Mouse (Mus musculus): ENCODE data around the gene Tas1r3. TPM values are rescaled to one million over a fixed set of nuclear protein-coding genes. Genes with fewer than 3 reads are reported as not detected.
A peak's percentile ranks its signal among the peaks of the same experiment; 100 is the strongest.

Tas1r3 gene
- total RNA-seq, 2 experiments from 2014 or later: 0.27 to 0.42 TPM

GRCm38 (mm10) chr4:155888181-155888580, 25.0 kb upstream of the Tas1r3 start:
- DNase-seq (ENCODE audit: low spot score in 2 of 2): peak in 1 of 2 experiments; percentile 16

DNA sequence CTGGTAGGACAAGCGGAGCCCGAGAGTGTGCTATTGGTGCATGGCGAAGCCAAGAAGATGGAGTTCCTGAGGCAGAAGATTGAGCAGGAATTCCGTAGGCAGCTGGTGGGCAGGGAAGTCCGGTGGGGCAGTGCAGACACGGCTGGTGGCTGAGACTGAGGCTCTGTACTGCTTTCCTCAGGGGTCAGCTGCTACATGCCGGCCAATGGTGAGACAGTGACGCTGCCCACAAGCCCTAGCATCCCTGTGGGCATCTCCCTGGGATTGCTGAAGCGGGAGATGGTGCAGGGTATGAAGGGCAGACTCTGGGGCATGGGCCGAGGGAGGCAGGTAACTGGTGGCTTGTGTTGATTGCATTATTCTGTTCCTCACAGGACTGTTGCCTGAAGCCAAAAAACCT, 24.5 kb upstream of the Tas1r3 start:
- no peak for DNase-seq (ENCODE audit: low spot score in 2 of 2)

DNA sequence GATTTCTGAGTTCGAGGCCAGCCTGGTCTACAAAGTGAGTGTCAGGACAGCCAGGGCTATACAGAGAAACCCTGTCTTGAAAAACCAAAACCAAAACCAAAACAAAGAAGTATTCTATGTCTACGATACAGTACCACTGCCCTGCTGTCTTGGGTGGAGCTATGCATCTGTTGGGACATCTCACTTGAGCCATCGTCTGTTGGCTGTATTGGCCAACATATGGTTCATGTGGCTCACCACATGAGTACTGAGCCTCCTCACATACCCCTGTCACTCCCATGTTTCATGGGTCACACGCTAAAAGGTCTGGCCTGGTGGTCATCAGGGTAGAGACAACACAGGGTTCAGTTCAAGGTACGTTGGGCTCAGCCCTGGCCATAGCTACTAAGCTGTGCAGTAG, 23.2 kb upstream of the Tas1r3 start:
- no peak for DNase-seq (ENCODE audit: low spot score in 2 of 2)

DNA sequence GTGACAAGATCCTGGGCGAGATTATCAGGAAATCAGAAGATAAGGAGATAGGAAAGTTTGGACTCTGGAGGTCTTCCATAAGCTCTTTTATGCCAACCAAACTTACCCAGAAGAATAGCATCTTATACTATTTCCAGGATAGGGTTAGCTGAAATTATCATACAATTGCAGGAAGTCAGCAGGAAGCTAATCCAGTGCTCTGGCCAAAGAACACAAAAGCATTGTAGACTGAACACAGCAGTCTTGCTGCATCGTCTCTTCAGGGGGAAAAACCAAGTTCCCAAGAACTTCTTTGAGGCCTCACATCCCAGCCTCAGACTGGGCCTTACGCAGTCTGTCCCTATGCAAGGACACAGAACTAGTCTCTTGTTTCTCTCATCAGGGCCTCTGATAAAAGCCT, 20.4 kb upstream of the Tas1r3 start:
- DNase-seq (ENCODE audit: low spot score in 2 of 2): no peak

- DNase-seq (ENCODE audit: low spot score in 2 of 2): peak in 1 of 2 experiments; percentile 17
Measured at GRCm38 (mm10) chr4:155871404-155871803, 8.2 kb upstream of the Tas1r3 start.

DNA sequence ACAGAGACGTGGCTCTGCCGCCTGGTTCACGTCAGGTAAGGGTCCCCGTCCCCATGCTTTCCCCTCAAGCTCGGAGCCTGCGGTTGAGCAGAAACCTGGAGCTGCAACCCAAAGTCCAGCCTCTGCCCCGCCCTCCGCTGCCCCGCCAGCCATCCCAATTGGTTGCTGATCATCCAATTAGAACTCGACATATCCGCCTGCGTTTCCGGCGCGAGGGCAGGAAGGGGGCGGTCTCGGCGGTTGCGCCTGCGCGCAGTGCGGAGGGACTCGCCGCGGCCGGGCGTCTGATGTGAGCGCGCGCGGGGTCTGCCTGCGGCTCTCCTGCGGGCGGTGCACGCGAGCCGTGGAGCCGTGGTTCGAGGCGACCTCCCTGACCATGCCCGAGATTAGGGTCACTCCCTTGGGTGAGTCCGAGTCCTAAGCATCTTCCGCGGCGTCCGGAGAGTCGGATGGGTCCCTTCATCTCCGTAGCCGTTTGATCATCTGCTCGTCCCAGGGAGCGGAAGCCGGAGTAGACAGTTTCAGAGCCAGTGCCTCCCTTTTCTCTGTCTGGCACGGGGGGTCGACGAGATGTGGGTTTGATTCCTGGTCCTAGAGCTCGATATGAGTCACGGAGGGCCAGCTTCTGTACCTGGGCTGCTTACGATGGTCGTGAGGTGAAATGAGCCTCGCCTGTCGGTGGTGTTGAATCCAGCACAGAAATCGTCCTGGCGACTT, 6.3 kb upstream of the Tas1r3 start, which contains the start of the genes Cptp and Ints11:
Gene Cptp, minus strand, starts transcription at position 124 of the 717 bp plus-strand sequence.
Gene Ints11, plus strand, starts transcription at position 230 of the 717 bp plus-strand sequence.
- DNase-seq (ENCODE audit: low spot score in 2 of 2): peak; percentile 95

- DNase-seq (ENCODE audit: low spot score in 2 of 2): peak in 1 of 2 experiments; percentile 27
Measured at GRCm38 (mm10) chr4:155868614-155869298, 5.6 kb upstream of the Tas1r3 start.

DNA sequence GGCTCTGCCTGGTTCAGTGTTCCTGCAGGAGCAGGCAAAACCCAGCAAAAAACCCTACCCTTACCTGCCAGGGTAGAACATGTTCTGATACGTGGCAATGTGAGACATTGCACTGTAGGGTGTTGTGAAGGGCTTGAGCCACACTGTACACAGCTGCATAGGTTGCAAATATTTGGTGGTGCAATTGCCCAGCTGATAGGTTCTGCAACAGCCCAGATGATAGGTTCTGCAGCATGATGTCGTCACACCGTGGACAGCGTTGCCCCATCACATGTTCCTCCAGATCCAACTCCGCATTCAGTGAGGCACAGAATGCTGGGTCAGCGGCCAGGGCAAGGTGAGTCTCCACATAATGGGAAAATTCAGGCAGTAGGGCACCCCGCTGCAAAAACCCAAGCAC, 1.4 kb downstream of the Tas1r3 start:
- no peak for DNase-seq (ENCODE audit: low spot score in 2 of 2)

GRCm38 (mm10) chr4:155859318-155859717, 3.8 kb downstream of the Tas1r3 start:
- DNase-seq (ENCODE audit: low spot score in 2 of 2): peak in 1 of 2 experiments; percentile 36

DNA sequence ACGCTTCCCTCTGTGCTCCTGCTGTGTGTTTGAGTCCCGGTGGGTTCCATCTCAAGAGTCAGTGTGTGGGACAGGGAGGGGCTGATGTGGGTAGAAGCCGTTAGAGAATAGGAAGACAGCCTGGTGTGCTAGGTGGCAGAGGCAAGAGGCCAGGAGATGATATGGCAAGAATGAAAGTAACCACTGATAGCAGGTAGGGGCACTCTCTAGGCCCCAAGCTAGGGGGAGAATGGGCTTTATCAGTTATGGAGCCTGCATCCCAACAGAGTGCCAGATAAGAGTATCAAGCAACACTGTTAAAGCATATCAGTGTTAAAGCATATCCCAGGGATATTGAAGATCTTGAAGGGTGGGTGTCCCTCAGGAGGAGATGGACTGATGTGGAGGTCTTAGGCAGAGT, 6.3 kb downstream of the Tas1r3 start:
- DNase-seq (ENCODE audit: low spot score in 2 of 2): no peak

DNA sequence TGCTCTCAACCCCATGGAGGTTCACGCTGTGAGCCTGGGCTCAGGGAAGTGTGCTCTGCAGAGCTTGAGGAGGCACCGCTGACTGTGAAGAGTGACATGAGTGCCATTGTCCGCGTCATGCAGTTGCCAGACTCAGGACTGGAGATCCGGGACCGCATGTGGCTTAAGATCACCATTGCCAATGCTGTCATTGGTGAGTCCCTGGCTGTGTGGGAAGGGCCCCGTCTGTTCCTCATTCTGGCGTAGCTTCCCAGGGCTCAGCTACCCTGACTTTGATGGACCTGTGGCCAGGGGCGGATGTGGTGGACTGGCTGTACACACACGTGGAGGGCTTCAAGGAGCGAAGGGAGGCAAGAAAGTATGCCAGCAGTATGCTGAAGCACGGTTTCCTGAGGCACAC, 7.1 kb downstream of the Tas1r3 start:
- no peak for DNase-seq (ENCODE audit: low spot score in 2 of 2)

DNA sequence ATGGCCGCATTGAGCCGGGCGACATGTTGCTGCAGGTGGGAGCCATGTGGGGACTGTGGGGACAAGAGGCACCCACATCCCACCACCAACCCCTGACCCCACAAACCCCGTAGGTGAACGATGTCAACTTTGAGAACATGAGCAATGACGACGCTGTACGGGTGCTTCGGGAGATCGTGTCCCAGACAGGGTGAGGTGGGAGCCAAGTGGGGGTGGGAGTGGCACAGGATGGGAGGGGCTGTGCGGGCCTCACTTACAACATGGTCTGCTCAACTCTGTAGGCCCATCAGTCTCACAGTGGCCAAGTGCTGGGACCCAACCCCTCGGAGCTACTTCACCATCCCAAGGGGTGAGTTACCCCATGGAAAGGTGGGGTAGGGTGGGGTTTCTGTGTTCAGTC, 8.2 kb downstream of the Tas1r3 start:
- DNase-seq (ENCODE audit: low spot score in 2 of 2): no peak

DNA sequence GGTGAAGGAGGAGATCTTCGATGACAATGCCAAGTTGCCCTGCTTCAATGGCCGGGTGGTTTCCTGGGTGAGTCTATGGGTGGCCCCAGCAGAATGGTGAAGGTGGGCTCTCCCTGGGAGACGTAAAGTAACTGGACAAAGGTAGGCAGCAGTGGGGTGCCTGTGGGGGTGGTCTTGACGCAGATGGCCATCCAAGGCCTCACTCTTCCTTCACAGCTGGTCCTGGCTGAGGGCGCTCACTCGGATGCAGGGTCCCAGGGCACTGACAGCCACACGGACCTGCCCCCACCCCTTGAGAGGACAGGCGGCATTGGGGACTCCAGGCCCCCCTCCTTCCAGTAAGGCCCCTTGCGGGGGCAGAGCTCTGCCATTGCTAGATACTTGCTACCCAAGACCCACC, 9.7 kb downstream of the Tas1r3 start:
- no peak for DNase-seq (ENCODE audit: low spot score in 2 of 2)

DNA sequence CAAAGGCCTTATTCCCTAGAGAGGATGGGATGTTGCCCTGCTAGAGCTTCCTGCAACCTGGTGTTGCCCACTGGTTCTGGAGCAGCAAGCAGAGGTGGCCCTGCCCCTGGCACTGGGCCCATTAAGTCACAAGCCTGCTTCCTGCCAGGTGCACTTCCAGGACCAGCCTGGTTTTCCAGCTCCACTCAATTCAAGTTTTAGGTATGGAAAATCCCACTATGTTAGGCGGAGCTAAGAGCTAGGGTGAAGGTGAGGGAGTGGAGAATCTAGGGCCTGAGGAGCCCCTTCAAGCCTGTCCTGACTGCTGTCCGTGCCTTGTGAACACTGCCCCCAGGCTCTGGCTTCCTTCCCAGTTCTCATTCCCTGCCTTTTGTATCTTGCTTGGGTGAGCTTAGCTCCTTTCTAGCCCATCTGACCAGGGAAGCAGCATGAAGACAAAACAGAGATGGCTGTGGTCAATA, 11.2 kb downstream of the Tas1r3 start:
- no peak for DNase-seq (ENCODE audit: low spot score in 2 of 2)

GRCm38 (mm10) chr4:155851368-155851767, 11.8 kb downstream of the Tas1r3 start:
- no peak for DNase-seq (ENCODE audit: low spot score in 2 of 2)

- DNase-seq (ENCODE audit: low spot score in 2 of 2): no peak
Measured at GRCm38 (mm10) chr4:155849792-155850451, 13.2 kb downstream of the Tas1r3 start.

DNA sequence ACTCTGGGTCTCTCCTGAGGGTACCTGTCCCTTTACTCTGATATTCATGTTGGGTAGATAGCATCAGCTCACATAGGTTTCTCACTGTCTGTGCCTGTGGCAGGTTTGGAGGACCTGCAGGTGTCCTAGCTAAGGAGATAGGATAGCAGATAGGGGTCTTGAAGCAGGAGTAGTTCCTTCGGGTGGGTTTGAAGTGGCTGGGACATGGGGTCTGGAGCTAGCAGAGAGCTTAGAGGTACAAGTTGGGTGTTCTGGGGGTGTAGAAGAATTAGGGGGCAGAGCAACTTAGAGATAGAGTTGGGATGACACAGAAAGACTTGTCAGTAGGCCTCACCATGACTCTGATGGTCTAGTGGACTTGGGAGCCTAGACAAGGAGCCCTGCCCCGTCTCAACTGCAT, 13.8 kb downstream of the Tas1r3 start:
- no peak for DNase-seq (ENCODE audit: low spot score in 2 of 2)

- DNase-seq (ENCODE audit: low spot score in 2 of 2): no peak
Measured at GRCm38 (mm10) chr4:155848434-155849095, 14.6 kb downstream of the Tas1r3 start.

- DNase-seq (ENCODE audit: low spot score in 2 of 2): peak in 1 of 2 experiments; percentile 46
Measured at GRCm38 (mm10) chr4:155847591-155848352, 15.4 kb downstream of the Tas1r3 start.

DNA sequence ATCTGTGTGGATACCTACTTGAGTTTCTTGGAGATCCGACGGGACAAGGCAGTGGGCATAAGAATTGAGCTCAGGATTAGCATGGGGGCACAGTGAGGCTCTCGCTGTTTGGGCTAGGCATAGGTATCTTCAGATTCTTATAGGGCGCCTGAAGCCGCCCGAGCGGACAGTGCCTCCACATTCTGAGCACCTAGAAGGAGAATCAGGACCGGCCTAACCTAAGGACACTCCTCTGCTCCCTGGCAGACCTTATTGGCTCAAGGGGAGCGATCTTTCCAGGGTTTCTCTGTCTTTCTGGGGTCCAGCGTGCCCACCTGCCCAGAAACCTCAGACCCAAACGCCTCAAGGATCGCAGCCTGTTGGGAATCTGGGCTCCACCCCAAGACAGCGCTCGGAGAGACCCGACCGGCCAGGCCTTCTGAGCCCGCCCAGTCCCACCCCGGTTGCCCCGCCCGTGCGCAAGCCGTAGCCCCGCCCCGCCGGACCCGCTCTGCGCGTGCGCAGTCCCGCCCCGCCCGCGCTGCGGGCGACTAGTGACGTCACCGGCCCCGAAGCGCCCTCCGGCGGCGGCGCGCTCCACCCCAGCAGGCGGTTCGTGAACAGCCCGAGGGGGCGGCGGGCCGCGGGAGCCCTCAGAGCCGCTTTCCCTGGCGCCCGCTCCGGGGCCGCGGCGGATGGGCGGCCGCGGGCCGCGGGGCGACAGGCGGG, 16.1 kb downstream of the Tas1r3 start, which contains the start of gene Dvl1:
Gene Dvl1, plus strand, starts transcription at position 532 of the 708 bp plus-strand sequence.
- peak; percentile 99 to 100 for DNase-seq (ENCODE audit: low spot score in 2 of 2)

Measured in adrenal gland, adult 18-20 months (tissue).